Mouse (Mus musculus): ENCODE data around the gene Myo6. TPM values are rescaled to one million over a fixed set of nuclear protein-coding genes. Genes with fewer than 3 reads are reported as not detected.

Myo6 gene
- 1 to 10 TPM; 2.7 to 4.4 TPM for total RNA-seq (2023)

GRCm38 (mm10) chr9:80164611-80165474 lies at the start of gene Myo6:
TSS of gene Myo6 (plus strand) at chr9:80165031.

Other genes starting within 250 kb of the Myo6 start
- not detected for gene Filip1, start 152.2 kb upstream of the Myo6 start, total RNA-seq (2023)
- gene Senp6, start 98.1 kb upstream of the Myo6 start, total RNA-seq (2023), result 100 to 1,000 TPM; 176 to 179 TPM

Data from B cell, adult 67 days (primary cell).